Mouse (Mus musculus): ENCODE data around the gene Guca1b. TPM values are rescaled to one million over a fixed set of nuclear protein-coding genes. Genes with fewer than 3 reads are reported as not detected.

Guca1b gene
- polyA plus RNA-seq, 1 experiment from 2014 or later = 0.30 TPM

DNA sequence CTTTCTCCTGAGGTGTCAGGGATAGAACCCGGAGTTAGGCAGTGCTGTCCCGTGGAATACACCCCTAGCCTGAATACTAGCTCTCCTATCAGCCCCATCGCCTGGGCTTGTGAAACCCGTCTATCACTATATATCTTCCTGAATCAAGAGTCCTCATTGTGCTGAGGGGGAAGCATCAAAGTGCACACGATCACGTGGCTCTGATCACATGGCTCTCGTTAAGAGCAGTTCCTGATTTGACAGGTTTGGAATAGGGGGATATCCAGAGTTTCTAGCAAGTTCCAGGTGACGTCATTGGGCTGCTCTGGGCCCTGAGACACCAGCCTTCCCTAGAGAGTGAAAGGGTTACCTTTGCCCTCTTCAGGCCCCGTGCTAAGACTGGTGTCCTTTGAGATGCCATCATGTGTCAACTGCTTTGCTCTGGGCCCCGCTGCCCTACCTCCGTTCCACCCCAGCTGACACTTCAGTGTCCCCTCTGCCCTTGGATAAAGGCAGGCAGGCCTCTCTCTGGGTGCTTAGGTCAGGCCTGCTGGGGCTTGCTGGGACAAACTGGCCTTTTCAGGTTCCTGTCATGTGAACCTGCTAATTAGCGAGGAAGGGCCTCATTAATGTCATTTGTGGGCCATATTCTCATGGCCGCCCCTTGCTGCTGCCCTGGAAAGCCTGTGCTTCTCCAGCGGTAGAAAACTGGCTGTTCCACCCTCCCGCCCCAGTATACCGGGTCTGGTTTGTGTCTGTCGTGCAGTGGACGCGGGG, 56.3 kb downstream of the Guca1b start:
- WGBS = 70% methylated on average over 19 of the region's 19 CpGs
- Histone ChIP-seq H3K4me2 (no peak overlapping the region), H3K9ac (no peak overlapping the region), H3K36me3 (replicated peaks) (no peaks in the 10 kb centered on the region), H3K4me3 (no peak overlapping the region), H3K27me3 (replicated peaks) (peaks cover 27% of the 10 kb centered on the region), H3K4me1 (peaks cover 17% of the 10 kb centered on the region), H3K9me3 (no peaks in the 10 kb centered on the region), H3K27ac (no peak overlapping the region)
- no peak for ATAC-seq (replicated peaks)

DNA sequence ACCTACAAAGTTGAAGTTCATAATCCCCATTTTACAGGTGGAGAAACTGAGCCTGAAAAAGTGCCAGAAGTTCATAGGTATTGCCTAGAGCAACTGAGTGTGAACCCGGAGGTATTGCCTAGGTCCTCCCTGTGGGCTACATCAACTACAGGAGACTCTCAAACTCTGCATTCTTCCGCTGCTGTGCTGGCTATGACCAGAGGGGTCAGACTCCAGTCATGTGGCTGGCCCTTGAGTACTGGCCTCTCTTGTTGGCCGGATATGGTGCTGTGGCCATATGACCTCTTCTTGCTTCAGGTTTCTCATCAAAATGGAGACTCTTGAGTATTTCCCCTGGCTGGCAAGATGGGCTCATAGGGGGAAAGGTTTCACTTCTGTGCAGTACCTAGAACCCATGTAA, 57.1 kb downstream of the Guca1b start:
- Histone ChIP-seq H3K4me1 (peaks cover 9% of the 10 kb centered on the region), H3K4me3 (no peak overlapping the region), H3K9ac (no peak overlapping the region), H3K9me3 (no peaks in the 10 kb centered on the region), H3K27me3 (replicated peaks) (peaks cover 19% of the 10 kb centered on the region), H3K27ac (no peak overlapping the region), H3K4me2 (no peak overlapping the region), H3K36me3 (replicated peaks) (no peaks in the 10 kb centered on the region)
- WGBS = 84% methylated on average over 3 of the region's 3 CpGs
- ATAC-seq (replicated peaks) = no peak

Other genes starting within 250 kb of the Guca1b start
- gene Mrps10, start 16.5 kb upstream of the Guca1b start, polyA plus RNA-seq (2015; fragmentation: Nextera tagmentation; extraction: Ambion mirVana) = 73.1 and 73.2 TPM in 2 replicates
- 0.60 and 0.92 TPM in 2 replicates for gene Guca1a, start 15.2 kb downstream of the Guca1b start, polyA plus RNA-seq (2015; fragmentation: Nextera tagmentation; extraction: Ambion mirVana)
- gene AI661453, start 51.2 kb downstream of the Guca1b start, polyA plus RNA-seq (2015; fragmentation: Nextera tagmentation; extraction: Ambion mirVana) = 0.26 and 0.33 TPM in 2 replicates
- 0.44 and 0.77 TPM in 2 replicates for gene 1700001C19Rik, start 52.0 kb downstream of the Guca1b start, polyA plus RNA-seq (2015; fragmentation: Nextera tagmentation; extraction: Ambion mirVana)
- 22.0 and 22.4 TPM in 2 replicates for gene Taf8, start 116.9 kb downstream of the Guca1b start, polyA plus RNA-seq (2015; fragmentation: Nextera tagmentation; extraction: Ambion mirVana)
- 74.0 and 87.8 TPM in 2 replicates for gene Ccnd3, start 119.7 kb downstream of the Guca1b start, polyA plus RNA-seq (2015; fragmentation: Nextera tagmentation; extraction: Ambion mirVana)
- gene Bysl, start 226.1 kb downstream of the Guca1b start, polyA plus RNA-seq (2015; fragmentation: Nextera tagmentation; extraction: Ambion mirVana) = 39.7 TPM in 2 replicates
- gene Med20, start 226.2 kb downstream of the Guca1b start, polyA plus RNA-seq (2015; fragmentation: Nextera tagmentation; extraction: Ambion mirVana) = 49.6 and 50.4 TPM in 2 replicates
- 2.0 and 2.9 TPM in 2 replicates for gene Gm20517, start 226.2 kb downstream of the Guca1b start, polyA plus RNA-seq (2015; fragmentation: Nextera tagmentation; extraction: Ambion mirVana)
- 9.0 and 9.5 TPM in 2 replicates for gene Usp49, start 245.3 kb downstream of the Guca1b start, polyA plus RNA-seq (2015; fragmentation: Nextera tagmentation; extraction: Ambion mirVana)

Data from midbrain, embryonic 15.5 days (tissue).